Mouse (Mus musculus) left cerebral cortex, adult 2 months (tissue): ENCODE data around the gene Trpm2. TPM values are rescaled to one million over a fixed set of nuclear protein-coding genes. Genes with fewer than 3 reads are reported as not detected.

Experiments used
- DNase-seq, 2 experiments: peaks; one replicate each; pipeline ENCODE4 v3.0.0; 2021 to 2022; ENCODE audit warnings: low spot score in 2 of 2, mixed read lengths in 1 of 2; ENCODE audit errors: extremely low spot score in 1 of 2
- H3K27ac ChIP-seq: fragments of 200-600 bp; 2 replicates; pipeline ENCODE4 v1.8.1; 2022
- H3K4me3 ChIP-seq: fragments of 200-600 bp; 2 replicates; pipeline ENCODE4 v1.8.1; 2022
- CTCF ChIP-seq: fragments of 200-600 bp; IDR thresholded peaks from 2 replicates; pipeline ENCODE4 v1.8.1; 2022; ENCODE audit warnings: antibody characterized with exemption, mild to moderate bottlenecking, moderate library complexity
- intact Hi-C: fragments of 180-260 bp; cut with DNase I; formaldehyde crosslinking; loops from one replicate; pipeline ENCODE4 v1.15.1; 2025
- total RNA-seq, 2 experiments: library from RNA; stranded (reverse); gene quantifications; 2 replicates each; pipeline ENCODE4 v1.2.3; 2021

Trpm2 gene
- total RNA-seq, 2 experiments from 2014 or later = 44.7 to 50.3 TPM

DNA sequence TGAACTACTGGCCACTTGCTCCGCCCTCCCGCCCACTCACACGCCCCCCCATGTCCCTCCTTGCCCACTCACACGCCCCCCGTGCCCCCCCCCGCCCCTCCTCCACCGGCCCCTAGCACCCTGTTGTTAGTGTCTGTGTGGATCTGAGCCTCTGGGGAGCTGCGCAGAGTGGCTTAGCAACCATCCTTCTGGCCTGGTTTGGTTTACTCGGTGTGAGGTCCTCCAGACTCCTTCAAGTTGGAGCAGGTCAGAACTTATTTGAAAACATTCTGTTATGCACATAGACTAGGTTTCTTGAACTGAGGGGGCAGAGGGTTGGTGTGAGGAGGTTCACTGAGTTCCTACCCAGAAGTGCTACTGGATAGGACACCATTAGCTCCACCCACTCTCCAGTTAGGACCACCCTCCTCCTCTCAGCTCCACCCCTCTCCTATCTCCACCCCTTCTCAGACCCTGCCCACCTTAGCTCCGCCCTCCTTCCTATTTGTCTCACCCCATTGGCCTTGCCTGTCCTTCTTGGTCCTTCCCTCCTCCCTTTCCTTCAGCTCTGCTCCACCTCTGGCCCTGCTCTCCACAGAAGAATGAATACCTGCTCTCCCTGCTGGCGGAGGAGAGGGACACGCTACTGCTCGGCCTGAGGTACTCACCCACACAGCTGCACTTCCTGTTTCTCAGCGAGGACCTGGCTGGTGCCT is 106.1 kb downstream of the Trpm2 start:
- intact Hi-C loops = loop anchor here (5.0 kb wide), 1 partner anchor 67 kb away; the partner anchor contains the start of genes Gm19668 and Gm9639
- Histone ChIP-seq H3K4me3 (no peak overlapping the region), H3K27ac (no peak overlapping the region)
- TF ChIP-seq CTCF = no peak
- DNase-seq = no peak

DNA sequence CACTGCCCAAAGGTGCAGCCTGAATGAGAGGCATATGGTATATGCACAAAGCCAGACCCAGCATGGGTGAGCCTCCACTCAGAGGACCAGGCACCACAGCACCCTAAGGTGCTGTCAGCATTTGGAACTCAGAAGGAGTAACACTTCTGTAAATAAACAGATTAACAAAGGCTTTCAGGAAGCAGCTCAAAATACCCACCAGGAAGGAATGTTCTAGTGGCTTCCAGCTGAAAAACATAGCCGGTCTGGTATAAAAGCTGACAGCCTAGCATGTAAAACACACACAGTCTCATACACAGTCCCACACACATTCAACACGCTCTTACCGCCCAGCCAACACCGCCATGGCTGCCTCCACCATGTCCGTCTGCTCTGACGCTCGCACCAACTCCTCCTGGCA is 108.7 kb downstream of the Trpm2 start, which contains the start of gene Gm3285:
Gene Gm3285, plus strand, starts transcription at position 301 of the 400 bp plus-strand sequence.
- TF ChIP-seq CTCF = no peak

More for the DNA sequence above, 108.7 kb downstream of the Trpm2 start, which contains the start of gene Gm3285:
- no peak within 1 kb of the TSS for H3K27ac ChIP-seq
- intact Hi-C loops = loop anchor here (5.0 kb wide), 1 partner anchor 64 kb away; the partner anchor contains the start of genes Gm19668 and Gm9639
- no peak within 1 kb of the TSS for H3K4me3 ChIP-seq
- DNase-seq = no peak

Other genes with a start within 250 kb of the Trpm2 start
- gene Krtap12-1, start 250.0 kb downstream of the Trpm2 start, total RNA-seq = not detected
- not detected for gene Gm10100, start 244.1 kb downstream of the Trpm2 start, total RNA-seq
- gene Gm18596, start 227.9 kb downstream of the Trpm2 start, total RNA-seq = not detected
- not detected for gene Gm9736, start 219.2 kb downstream of the Trpm2 start, total RNA-seq
- gene Gm3233, start 210.9 kb downstream of the Trpm2 start, total RNA-seq = not detected
- gene Gm3238, start 199.2 kb downstream of the Trpm2 start, total RNA-seq = not detected
- gene Gm7138, start 193.6 kb downstream of the Trpm2 start, total RNA-seq = not detected
- not detected for gene Gm3250, start 188.0 kb downstream of the Trpm2 start, total RNA-seq
- gene Gm7137, start 182.4 kb downstream of the Trpm2 start, total RNA-seq = not detected
- not detected for gene Gm9639, start 175.5 kb downstream of the Trpm2 start, total RNA-seq
- gene Gm19668, start 171.4 kb downstream of the Trpm2 start, total RNA-seq = not detected
- not detected for gene Gm9507, start 158.7 kb downstream of the Trpm2 start, total RNA-seq
- gene Gm2696, start 155.9 kb downstream of the Trpm2 start, total RNA-seq = not detected
- gene Krtap10-4, start 143.5 kb downstream of the Trpm2 start, total RNA-seq = not detected
- not detected for gene Krtap10-10, start 134.6 kb downstream of the Trpm2 start, total RNA-seq
- not detected for gene Gm36176, start 123.8 kb downstream of the Trpm2 start, total RNA-seq
- gene Gm10318, start 117.7 kb downstream of the Trpm2 start, total RNA-seq = not detected
- not detected for gene Gm3285, start 108.6 kb downstream of the Trpm2 start, total RNA-seq
- 1 to 10 TPM; 9.5 to 9.8 TPM for gene Lrrc3, start 68.0 kb downstream of the Trpm2 start, total RNA-seq
- 10 to 100 TPM; 33.9 to 34.0 TPM for gene 1810043G02Rik, start 8.0 kb upstream of the Trpm2 start, total RNA-seq
- 100 to 1,000 TPM; 141 to 149 TPM for gene Pfkl, start 39.5 kb upstream of the Trpm2 start, total RNA-seq
- gene Dnmt3l, start 71.4 kb upstream of the Trpm2 start, total RNA-seq = under 1 TPM in 1 of 2 experiments, not detected in 1; 0.54 TPM
- under 1 TPM in 1 of 2 experiments, not detected in 1; 0.56 TPM for gene Aire, start 73.0 kb upstream of the Trpm2 start, total RNA-seq
- gene Icosl, start 98.7 kb upstream of the Trpm2 start, total RNA-seq = 1 to 10 TPM; 3.5 to 3.6 TPM
- 100 to 1,000 TPM; 104 TPM for gene D10Jhu81e, start 199.2 kb upstream of the Trpm2 start, total RNA-seq
- 10 to 100 TPM; 19.6 to 19.7 TPM for gene Pwp2, start 214.6 kb upstream of the Trpm2 start, total RNA-seq